In genomic region chr8:88279670-88280069, GRCm38 (mm10) we compare ENCODE assay signal across 10 mouse cellular contexts. TPM values are rescaled to one million over a fixed set of nuclear protein-coding genes. Genes with fewer than 3 reads are reported as not detected.
DNase-seq lines count a peak whose midpoint lies in the region; ATAC-seq and TF ChIP-seq lines count a peak whose summit lies in the region.
"Had no signal": no experiment of that assay in that cellular context is flagged by ENCODE, and none has a peak within 500 bp of the region (broad histone marks: within the 10 kb centered on the region; RNA-seq: fewer than 3 reads in every experiment).

No protein-coding gene starts in this region.

- H3K36me3 ChIP-seq in thymus, adult 2 months (ENCODE audit: control insufficient read depth, insufficient read depth, low read length) = no peaks in the 10 kb centered on the region
- H3K36me3 ChIP-seq in liver, postnatal 0 days (replicated peaks; ENCODE audit: insufficient read depth, low read length) = no peaks in the 10 kb centered on the region

- peaks cover 7% of the 10 kb centered on the region for H3K4me1 ChIP-seq in thymus, adult 2 months (replicated peaks; ENCODE audit: control insufficient read depth, insufficient read depth, low read length)
- H3K4me1 ChIP-seq in liver, postnatal 0 days (ENCODE audit: insufficient read depth) = peaks cover 26% of the 10 kb centered on the region; the same call in 1 of the 2 replicates

- 41% methylated on average over 6 of the region's 6 CpGs for WGBS in thymus, adult 2 months
- WGBS in liver, postnatal 0 days (ENCODE audit: insufficient replicate concordance) = 21% methylated on average over 6 of the region's 6 CpGs

- peak; percentile 96 for ATAC-seq in liver, postnatal 0 days

- peak; percentile 96 for TF ChIP-seq EP300 in liver, postnatal 0 days (IDR thresholded peaks at IDR 0.05; ENCODE audit: low read depth)

- no peaks in the 10 kb centered on the region for H3K9me3 ChIP-seq in liver, postnatal 0 days (ENCODE audit: low read length)

- TF ChIP-seq CTCF in thymus, adult 2 months (IDR thresholded peaks at IDR 0.05; ENCODE audit: borderline replicate concordance, control insufficient read depth, extremely low read depth, insufficient read depth, low read length, poor library complexity) = no peak
- no peak for TF ChIP-seq CTCF in liver, postnatal 0 days (IDR thresholded peaks at IDR 0.05; ENCODE audit: low read depth)

- no peak overlapping the region for H3K27ac ChIP-seq in thymus, adult 2 months (ENCODE audit: control insufficient read depth, insufficient read depth, low read length)
- H3K27ac ChIP-seq in liver, postnatal 0 days (ENCODE audit: low read depth) = peak overlapping the region; percentile 37; the same call in 1 of the 2 replicates
- H3K27ac ChIP-seq: heart, adult 2 months had no signal

- peak; percentile 10 for DNase-seq in thymus, postnatal 14 days
- DNase-seq in thymus, adult 2 months = no peak
- peak; percentile 82 for DNase-seq in c-Kit-positive CD71-positive TER-119-positive erythroid progenitor cells, embryonic 14.5 days (ENCODE audit: low spot score)
- DNase-seq in liver, postnatal 0 days = no peak
- no peak for DNase-seq in spleen, postnatal 4 days (ENCODE audit: low spot score in 2 of 2)
- no peak for DNase-seq in adrenal gland, postnatal 10 days
- DNase-seq in ovary, adult 18-20 months (ENCODE audit: low spot score) = no peak
- DNase-seq: cerebellum, adult 18-20 months; left cerebral cortex, postnatal 4 days had no signal

- H3K4me2 ChIP-seq in liver, postnatal 0 days (ENCODE audit: low read depth, low read length) = peak overlapping the region; percentile 49

- H3K27me3 ChIP-seq in thymus, adult 2 months (ENCODE audit: control insufficient read depth, insufficient read depth, low read length) = no peaks in the 10 kb centered on the region
- H3K27me3 ChIP-seq in liver, postnatal 0 days (ENCODE audit: insufficient read depth, low read length) = no peaks in the 10 kb centered on the region

- H3K4me3 ChIP-seq in thymus, adult 2 months (ENCODE audit: control insufficient read depth, insufficient read depth, low read length) = no peak overlapping the region
- no peak overlapping the region for H3K4me3 ChIP-seq in liver, postnatal 0 days (ENCODE audit: low read depth, low read length)
- H3K4me3 ChIP-seq: heart, adult 2 months had no signal

- H3K9ac ChIP-seq in liver, postnatal 0 days (replicated peaks) = no peak overlapping the region

- no peak for TF ChIP-seq POLR2A in thymus, adult 2 months (IDR thresholded peaks at IDR 0.05; ENCODE audit: control insufficient read depth, extremely low read depth, insufficient read depth, low read length, poor library complexity)

RNA-seq across cellular contexts. Expression of gene Adcy7, which starts 7.5 kb away (rescaled TPM):
- polyA plus RNA-seq in thymus, adult 2 months (2012; rRNA removed) = 61.7 and 63.7 TPM in 2 replicates
- polyA plus RNA-seq in liver, postnatal 0 days (2015; fragmentation: Nextera tagmentation; extraction: Ambion mirVana) = 8.1 and 8.4 TPM in 2 replicates
- 10 to 100 TPM in 1 of 2 experiments, 1 to 10 TPM in 1; 8.1 to 10.1 TPM for total RNA-seq in adrenal gland, postnatal 10 days (2021)

Comparison
In these comparisons a context has a peak if more than half of its experiments do, and no peak if none do; other contexts are left out.
1. DNase-seq: peak in thymus, postnatal 14 days (single experiment) and c-Kit-positive CD71-positive TER-119-positive erythroid progenitor cells, embryonic 14.5 days (single experiment); none in thymus, adult 2 months (single experiment), liver, postnatal 0 days (single experiment), spleen, postnatal 4 days (0 of 2), adrenal gland, postnatal 10 days (single experiment) and ovary, adult 18-20 months (single experiment).